Mouse (Mus musculus): ENCODE measurements around the gene Pias4.

Gene Pias4

DNA sequence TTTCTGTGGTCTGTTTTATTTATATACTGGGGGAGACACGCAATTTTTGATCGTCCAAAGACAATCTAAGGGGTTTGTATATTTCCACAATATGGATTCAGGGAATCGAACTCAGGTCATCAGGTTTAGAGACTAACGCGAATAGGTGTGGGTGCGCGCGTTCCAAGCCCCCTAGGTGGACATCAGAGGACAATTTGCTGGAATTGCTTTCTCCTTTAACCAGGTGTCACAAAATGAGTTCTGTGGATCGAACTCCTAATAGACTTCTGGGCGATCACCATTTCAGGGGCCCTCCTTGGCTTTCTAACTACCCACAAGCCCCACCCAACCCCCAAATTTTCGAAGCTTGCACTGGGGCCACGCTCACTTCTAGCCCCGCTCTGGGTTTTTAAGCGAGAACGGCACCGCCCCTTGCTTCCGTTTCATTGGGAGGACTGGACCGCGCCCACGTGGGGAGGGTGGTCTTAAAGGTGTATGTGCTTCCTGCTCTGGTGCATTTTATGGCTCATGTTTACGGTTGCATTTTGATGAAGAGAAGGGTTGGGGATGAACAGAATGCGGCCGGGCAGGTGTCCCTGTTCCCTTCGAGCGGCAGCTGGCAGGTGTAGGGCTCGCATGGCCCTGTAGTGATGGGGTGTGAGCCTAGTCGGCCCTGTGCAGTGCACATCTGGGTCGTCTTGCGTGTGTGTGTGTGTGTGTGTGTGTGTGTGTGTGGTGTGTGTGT is 960 bp upstream of the Pias4 start:
- DNase-seq = peak; percentile 82

DNA sequence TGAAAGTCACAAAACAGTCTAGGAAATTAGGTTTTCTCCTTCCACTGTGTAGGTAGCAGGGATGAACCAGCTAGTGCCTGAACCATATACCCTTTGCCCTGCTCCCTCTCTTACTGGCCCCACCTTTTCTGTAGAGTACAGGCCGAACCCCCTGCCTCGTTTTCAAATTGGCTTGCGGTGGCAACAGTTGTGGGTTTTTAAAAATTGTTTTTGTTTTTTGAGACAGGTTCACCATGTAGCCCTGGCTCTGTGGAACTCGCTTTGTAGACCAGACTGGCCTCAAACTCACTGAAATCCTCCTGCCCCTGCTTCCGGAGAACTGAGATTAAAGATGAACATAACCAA is 336 bp upstream of the Pias4 start:
- DNase-seq = no peak

DNA sequence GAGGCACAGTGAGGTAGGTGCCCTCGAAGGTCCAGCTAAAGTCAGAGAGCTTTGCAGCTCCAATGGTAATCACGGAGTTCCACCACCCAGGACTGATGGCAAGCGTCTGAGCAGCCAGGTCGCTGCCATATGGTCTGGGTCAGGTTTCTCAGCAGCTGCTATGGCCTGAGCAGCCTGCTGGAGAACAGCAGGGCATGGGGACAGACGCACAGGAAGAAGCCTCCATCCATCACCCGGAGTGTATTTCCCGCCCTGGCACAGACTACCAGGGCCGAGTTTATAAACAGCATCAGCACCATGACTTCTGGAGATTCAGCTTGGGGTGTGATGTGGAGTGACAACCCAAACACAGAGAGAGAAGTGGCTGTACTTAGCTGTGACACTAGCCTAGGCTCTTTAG is 2.6 kb downstream of the Pias4 start:
- no peak for DNase-seq

DNA sequence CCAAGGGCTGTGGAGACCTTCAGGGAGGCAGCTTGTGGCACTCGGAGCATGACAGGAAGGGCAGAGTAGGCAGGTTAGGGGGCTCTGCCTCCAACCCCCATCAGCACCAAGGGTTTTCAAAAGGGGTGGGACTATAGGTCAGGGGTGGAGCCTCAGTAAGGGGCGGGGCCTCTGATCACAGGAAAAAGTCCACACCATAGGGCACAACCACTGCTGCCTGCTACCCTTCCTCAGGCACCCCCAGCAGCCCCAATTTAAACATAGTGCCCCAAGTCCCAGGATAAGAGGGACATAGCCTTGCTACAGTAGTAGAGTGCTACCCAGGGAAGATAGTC is 5.4 kb downstream of the Pias4 start:
- DNase-seq = no peak

DNA sequence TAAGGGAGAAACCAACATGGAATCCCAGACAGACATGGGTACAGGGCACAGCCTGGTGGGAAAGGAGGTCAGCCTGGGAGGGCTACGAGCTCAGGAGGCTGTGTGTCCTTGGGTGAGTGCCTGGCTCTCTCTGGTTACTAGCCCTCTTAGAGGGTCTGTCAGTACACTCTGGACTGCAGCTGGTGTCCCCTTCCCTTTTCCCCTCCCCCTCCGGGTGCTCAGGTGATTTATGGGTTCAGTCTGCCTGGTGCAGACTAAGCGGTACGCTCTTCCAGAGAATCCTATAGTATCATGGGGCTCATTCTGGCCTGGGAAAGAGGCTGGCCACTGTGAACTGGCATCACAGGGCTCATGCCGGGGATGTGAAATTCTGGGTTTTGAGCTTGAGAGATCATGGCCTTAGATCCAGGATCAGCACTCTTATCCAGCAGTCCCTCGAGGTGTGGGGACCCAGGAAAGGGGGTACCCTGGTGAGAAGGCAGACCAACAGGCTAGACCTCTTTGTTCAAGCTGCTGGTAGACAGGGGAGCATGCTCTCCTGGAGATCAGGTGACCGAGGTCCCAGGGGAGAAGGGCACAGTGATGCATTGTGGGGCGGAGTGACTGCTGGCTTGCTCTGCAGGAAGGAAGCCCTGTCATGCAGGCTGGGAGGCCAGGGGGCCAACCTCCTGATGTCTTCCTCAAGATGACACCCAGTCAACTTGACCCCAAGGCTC is 6.0 kb downstream of the Pias4 start:
- DNase-seq = no peak

DNA sequence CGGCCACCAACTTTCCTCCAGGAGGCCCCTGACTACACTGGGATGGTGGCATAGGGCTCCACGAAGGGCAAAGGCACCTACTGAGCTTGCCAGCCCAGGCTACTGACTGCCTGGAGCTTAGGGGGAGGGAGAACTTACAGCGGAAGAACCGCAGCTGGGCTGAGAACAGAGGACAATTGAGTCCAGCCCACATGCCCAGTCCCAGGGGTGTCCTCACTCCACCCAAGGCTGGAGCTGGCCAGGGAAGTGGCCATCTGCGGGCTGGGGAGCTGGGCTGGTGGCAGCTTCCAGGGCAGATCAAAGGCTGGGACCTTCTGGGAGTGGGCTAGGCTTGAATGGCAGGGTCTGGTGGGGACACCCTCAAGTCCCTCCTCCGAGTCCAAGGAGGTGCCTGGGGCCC is 13.0 kb downstream of the Pias4 start:
- DNase-seq = no peak

DNA sequence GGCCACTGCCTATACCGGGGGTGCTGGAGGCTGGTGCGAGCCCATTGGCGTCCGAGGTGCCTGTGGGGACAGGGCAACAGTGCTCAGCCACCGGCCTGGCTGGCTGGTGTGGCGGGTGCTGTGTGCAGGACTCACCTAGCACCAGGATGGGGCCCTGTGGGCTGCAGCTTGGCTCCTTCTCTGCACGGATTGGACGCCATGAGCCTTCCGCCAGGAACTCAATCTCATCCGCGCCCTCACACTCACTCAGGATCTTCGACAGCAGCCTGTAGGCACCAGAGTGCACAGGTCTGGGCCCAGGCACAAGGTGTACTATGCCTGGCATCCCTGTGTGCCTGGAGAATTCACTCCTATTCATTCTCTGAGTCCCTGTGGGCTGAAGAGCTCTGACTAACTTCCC is 13.4 kb downstream of the Pias4 start:
- no peak for DNase-seq

DNA sequence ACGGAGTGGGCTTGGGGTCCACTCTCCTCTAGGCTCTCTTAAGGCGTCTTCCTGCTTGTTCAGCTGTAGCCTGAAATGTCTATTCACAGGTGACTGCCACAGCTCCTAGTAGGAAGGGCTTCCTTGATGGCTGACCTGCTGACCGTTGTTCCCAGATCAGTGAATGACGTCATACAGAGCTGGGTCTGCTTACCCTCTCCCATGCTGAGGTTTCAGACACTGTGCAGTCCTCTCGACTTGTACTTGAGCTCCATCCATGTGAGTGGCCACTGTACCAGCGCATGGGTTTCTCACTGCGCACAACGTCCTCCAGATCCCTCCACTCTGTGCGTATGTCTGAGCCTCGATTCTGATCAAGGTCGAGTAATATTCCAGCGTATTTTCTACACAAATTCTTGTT is 15.1 kb downstream of the Pias4 start:
- DNase-seq = no peak

DNA sequence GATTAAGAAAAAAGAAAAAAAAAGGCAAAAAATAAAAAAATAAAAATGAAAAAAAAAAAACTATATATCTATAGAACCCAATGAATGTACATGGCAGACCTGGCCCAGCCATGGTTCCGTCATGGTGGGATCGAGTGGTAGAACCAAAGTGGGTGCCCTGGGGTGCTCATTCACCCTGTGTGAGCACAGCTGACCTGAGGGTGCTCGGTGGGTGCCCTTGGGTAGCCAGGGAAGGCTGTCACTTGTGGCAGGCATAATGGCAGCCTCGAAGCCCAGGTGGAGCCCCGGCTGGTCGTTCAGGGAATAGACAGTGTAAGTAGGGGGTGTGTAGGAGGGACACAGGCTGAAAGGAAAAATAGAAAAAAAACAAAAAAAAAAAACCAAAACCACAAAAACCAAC is 16.5 kb downstream of the Pias4 start:
- no peak for DNase-seq

DNA sequence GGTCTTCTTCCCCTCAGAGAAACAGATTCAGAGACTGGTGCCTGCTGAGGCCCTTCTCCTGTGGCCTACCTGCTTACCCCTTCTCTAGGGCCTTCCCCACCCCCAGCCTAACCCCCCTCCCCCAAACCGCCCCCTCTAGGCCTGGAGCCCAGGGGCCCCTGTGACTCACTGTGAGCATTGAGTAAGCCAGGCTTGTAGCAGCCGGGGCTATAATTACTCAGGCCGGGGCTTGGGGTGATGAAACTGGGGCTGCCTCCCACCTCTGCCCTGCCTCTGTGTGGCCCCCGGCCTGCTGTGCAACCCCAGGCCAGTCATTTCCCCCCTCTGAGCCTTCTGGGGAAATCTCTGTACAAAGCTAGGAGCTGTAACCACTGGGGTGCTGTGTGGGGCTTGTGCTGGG is 21.4 kb downstream of the Pias4 start:
- no peak for DNase-seq

DNA sequence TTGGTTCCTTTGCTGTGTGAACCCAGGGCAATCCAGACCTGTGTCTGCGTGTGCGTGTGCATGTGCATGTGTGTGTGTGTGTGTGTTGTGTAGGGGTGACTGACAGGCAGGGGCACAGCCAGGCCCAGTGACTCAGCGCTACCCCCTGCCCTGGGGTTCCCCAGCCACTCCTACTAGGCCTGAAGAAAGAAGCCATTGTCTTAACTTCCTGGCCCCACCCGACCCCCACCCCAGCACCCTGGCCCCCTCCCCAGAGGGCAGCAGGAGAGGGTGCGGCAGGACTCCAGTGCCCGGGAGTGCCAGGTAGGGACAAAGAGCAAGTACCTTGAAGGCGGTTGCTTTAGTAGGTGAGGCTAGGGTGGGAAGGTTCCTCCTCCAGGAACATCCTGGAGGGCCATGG is 21.9 kb downstream of the Pias4 start:
- no peak for DNase-seq

DNA sequence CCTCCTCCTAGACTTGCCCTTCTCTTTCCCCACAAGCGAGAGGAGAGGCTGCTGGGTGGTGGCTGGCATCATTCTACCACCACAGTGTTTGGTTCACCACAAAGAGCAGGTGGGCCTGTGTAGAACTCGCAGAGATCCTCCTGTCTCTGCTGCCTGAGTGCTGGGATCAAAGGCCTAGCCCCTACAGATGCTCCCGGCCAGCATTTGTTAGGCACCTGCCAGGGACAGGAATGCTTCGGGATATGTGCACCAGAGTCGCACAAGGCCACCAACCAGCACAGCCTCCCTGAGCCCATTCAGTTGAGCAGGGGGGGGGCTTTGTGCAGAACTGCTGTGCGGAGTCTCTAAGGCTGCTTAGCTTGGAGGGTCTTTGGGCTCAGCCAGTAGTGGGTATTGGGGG is 22.4 kb downstream of the Pias4 start:
- no peak for DNase-seq

DNA sequence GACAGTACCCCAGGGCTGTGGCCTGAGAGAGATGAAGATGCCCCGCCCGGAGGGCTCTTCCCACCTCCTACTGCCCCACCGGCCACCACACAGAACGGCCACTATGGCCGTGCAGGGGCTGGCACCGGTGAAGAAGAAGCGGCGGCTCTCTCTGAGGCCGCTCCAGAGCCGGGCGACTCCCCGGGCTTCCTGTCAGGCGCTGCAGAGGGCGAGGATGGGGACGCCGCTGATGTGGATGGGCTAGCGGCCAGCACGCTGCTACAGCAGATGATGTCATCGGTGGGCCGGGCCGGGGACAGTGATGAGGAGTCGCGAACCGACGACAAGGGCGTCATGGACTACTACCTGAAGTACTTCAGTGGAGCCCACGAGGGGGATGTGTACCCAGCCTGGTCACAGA is 23.1 kb downstream of the Pias4 start:
- no peak for DNase-seq

DNA sequence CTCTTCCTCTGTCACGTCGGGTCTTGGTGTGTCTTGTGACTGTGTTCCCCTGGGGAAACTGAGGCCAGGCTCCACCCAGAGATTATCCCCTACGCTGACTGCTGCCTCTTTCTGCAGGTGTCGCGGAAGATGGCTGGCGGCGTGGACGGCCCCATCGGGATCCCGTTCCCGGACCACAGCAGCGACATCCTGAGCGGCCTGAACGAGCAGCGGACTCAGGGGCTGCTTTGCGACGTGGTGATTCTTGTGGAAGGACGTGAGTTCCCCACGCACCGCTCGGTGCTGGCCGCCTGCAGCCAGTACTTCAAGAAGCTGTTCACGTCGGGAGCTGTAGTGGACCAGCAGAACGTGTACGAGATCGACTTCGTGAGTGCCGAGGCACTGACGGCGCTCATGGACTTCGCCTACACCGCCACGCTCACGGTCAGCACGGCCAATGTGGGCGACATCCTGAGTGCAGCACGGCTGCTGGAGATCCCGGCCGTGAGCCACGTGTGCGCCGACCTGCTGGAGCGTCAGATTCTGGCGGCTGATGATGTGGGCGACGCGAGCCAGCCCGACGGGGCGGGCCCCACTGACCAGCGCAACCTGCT is 23.8 kb downstream of the Pias4 start:
- DNase-seq = no peak

DNA sequence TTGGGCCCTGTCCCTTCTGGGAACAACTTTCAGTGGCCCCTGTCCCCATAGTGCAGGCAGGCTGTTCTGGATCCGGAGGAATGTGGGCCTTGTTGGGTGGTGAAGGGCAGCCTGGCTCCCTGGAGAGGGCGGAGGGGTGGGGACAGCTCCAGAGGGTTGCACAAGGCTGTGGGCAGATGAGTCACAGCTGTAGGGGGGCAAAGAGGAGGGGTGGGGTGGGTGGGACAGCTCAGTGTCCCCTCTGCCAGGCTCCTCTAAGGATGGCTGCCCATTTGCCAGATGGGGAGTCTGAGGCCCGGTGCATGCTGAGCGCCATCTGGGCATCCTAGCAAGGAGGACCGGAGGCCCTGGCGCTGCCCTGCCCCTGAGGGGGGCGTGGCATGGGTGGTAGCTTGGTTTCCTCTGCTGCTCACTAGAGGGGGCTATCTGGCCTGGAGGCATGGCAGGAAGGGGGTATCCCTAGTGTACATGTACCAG is 24.5 kb downstream of the Pias4 start:
- no peak for DNase-seq

DNA sequence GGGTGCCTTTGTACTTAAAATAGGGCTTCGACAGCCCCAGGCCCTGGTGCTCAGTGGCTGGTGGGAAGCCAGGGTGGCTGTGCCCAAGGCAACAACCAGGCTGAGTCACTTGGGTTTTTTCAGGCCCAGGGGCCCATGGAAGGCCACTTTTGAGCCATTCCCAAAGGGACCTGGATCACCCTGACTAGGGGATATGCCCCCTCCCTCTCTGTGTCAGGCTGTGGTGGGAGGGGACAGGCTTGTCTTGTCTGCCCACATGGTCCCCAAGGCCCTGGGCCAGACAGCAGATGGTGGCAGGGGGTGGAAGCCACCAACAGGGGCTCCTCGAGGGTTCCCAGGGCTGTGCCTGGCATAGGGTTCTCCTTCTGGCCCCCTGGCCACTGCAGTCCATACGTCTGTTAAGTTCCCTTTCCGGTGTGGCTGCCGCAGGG is 25.2 kb downstream of the Pias4 start:
- DNase-seq = no peak

DNA sequence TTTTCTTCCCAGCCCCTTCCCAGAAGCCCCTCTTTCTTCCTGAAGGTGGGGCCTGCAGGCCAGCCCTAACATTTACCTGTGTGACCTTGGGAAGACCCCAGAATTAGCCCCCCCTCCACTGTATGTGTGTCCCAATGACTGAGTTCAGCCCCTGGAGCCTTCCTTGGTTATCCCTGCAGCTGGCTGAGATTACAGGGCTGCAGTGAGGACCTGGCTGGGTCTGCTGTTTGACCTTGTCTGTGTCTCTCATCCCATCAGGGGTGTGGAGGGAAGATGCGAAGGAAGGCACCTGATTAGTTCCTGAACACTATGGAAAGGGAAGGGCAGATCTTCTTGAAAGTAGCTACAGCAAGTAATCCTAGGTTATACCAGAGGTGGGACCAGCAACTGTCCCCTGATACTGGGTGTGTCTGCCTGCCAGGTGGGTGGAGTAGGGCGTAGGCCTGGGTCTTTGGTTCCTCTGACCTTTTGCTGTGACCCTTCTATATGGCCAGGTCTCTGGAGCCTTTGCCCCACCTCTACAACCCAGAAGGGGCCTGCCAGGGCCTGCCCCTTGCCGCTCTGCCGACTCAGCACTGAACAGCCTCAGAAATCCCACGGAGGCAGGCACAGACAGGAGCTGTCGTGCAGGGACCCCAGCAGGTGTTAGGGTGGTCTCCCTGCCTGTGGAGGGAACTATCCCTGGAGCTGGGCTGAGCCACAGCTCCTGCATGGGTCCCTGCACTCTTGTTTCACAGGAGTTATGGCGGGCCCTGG is 26.1 kb downstream of the Pias4 start:
- DNase-seq = no peak

DNA sequence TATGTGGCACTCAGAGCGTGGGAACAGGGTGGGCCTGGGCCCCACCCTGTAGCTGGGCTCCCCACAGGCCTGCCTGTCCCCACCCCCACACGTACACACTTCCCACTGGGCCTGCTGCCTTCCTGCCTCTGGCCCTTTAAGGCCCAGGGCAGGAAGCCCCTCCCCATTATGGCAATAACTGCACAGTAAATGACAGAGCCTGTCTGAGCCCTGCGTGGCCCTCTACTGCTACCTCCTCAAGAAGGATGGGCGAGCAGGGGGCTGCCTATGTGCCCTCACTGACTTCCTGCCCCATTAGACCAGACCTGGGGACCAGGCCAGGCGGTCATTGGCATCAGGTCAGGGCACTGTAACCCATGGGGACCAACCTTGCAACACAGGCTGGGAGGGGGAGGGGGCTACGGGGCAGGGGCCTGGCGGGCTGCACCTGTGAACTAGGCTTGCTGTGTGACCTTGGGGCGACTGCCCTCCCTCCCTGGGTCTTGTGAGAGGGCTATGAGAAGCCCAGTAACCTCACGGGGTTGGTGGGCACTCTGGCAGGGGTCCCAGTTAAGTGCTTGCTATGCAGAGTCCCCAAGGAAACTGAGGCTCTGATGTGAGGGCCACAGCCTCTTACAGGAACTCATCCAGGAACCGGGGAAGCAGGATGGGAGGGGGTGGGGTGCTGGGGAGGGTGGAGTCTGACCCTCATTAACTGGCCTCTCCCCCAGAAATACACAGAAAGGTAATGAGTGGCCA is 26.8 kb downstream of the Pias4 start:
- no peak for DNase-seq

DNA sequence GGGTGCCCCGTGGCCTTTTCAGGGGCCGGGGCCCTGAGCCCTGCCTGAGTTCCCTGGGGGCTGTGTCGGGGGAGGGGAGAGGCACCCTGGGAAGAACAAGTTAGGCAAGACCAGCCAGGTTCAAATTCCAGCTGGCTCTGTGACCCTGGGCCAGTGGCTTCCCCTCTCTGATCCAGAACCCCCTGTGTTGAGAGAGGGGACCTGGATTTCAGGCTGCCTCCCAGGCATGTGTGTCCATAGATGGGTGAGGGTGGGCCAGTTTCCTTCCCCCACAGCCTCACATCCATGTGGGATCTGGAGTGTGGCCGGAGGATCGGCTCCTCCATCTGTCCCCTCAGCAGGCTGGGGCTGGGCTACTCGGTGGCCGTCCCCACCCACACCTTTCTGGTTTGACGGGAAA is 27.7 kb downstream of the Pias4 start:
- no peak for DNase-seq

DNA sequence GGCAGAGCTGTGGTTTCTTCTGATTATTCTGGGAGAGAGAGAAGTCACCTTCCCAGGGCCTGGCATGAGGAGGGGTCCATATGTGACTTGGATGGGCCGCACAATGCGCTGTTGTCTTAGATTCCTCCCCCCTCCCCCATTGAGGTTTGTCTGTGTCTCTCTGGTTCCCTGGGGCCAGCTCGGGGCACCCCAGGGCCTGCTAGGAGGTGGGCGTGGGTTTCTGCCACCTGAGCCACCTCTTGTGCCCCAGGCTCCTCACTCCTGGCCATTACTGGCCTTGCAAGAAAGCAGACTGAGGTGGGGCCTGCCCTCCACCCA is 28.2 kb downstream of the Pias4 start:
- DNase-seq = no peak

DNA sequence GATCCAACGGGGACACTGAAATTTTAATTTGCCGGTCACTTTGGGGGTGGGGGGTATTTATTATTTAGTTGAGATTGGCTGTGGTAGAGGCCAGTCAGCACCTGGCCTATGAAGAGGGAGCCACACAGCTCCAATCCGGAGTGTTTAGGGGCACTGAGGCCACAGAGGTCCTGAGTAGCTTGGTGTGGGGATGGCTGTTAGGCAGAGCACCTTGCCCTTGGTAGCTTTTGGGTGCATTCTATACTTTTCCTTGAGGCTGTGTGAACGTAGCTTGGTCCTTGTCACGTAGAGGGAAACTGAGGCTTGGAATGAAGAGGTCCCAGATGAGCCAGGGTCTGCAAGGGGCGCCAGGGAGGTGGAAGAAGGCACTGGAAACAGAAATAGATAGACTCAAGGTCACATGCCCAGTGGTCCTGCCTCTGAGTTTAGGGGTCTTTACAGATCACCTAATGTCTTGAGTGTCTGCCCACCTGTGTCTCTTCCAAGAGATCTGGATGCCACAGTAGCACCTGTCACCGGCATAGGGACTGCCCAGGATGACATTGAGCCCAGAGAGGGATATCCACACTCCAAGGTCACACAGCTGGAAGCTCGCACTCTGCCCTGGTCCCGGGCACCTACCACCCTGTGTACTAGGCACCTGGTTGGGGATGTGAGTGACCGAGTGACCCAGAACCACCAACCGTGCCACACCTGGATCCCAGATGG is 28.7 kb downstream of the Pias4 start:
- no peak for DNase-seq

DNA sequence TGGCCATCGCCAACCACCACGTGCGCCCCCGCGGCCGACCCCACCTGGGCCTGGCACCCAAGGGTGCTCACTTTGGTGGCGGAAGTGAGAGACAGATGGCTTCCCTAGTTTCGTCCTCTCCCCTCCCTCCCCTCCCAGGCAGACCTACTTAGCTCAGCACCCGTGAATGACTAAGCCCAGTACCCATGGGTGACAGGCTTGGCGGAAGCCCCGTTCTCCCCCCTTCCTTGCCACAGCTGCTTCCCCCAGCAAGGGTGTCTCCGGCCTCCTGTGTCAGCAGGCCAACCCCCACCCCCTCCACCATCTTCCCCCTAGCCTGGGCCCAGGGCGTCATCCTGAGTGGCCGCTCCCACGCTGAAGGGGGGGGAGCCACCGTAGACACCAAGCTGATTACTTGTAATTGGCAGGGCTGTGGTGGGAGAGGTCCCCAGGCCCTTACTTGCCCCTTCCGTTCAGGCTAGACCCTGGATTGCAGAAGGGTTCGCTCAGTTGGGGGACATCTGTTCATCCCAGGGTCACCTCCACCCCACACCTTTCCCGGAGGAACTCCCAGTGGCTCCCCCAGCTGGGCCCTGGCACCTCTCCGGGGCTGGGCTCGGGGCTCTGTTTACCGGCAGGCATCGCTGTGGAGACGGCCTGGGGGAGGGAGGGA is 29.5 kb downstream of the Pias4 start:
- peak; percentile 51 for DNase-seq
